Mouse (Mus musculus) gastrocnemius, postnatal 25 days (tissue): ENCODE results near the gene Rnf115. TPM values are rescaled to one million over a fixed set of nuclear protein-coding genes. Genes with fewer than 3 reads are reported as not detected.
"Not testable (repeated sequence)": the region's sequence is repeated elsewhere in the genome, so short reads cannot be mapped to it uniquely, and the experiment has no call there.

ENCODE experiments used
- DNase-seq: peaks from one replicate; pipeline ENCODE4 v3.0.0; 2022
- long read RNA-seq, 2 experiments: library from polyadenylated mRNA; stranded (forward); transcript quantifications; one replicate each; pipeline ENCODE4 v2.0.0; 2021
- total RNA-seq, 2 experiments: library from RNA; stranded (reverse); gene quantifications; 1 replicate in 1 of 2; 2 replicates in 1 of 2; pipeline ENCODE4 v1.2.3; 2021

Gene Rnf115
- total RNA-seq: 100 to 1,000 TPM in 1 of 2 experiments, 10 to 100 TPM in 1; 87.8 to 109 TPM
- long read RNA-seq, experiment 1, partial matches to known transcripts: 51 of 92 reads
- long read RNA-seq, experiment 1, other reads (novel, unspliced or antisense): 38 of 92 reads
- long read RNA-seq, experiment 2, transcript Rnf115-201 (9 exons, 2,209 nt): major isoform, 9 of 105 reads
- long read RNA-seq, experiment 2, partial matches to known transcripts: 62 of 105 reads
- long read RNA-seq, experiment 2, other reads (novel, unspliced or antisense): 34 of 105 reads

DNA sequence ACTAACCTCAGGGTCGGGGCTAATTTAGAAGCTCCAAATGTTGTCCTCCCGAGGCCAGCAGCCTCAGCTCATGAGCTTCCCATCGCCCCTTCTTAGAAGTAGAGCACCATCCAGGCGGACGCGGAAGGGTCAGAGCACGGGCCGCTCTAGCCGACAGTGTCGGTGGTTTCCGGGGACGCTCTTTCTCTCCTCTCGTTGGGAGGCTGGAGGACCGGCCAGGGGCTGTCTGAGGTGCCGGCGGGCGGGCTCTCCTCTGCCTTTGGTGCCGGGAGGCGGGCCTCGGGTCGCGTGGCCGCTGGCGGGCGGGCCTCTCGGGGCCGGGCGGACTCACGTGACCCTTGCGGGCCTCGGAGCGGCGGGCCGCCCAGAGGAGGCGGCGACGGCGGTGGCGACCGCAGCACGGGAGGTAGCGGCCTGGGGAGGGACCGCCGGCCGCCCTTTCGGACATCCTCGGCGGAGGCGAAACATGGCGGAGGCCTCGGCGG, at the start of gene Rnf115, which contains the start of gene Polr3c:
TSS of gene Rnf115 (plus strand) at position 322 of the 485 bp plus-strand sequence.
TSS of gene Polr3c (minus strand) at position 286 of the 485 bp plus-strand sequence.
- peak; percentile 98 for DNase-seq

DNA sequence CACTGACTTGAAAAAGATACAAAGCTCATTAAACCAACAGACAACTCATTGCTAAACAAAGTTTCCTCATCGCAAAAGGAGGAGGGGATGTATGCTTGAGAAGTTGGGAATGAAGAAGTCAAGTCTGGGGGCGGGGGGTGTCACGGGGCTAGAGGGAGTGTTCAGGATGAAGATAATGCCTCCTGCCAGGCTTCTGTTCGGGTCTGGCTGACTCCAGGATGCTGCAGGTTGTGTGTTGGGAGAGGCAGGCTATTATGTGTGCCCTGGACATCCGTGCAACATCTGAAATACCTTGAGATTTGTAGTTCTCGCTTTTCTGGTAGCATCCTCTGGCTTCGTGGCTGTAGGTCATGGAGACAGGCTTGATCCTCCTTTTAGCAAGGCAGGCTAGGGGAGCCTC, 49.0 kb upstream of the Rnf115 start:
- no peak for DNase-seq

DNA sequence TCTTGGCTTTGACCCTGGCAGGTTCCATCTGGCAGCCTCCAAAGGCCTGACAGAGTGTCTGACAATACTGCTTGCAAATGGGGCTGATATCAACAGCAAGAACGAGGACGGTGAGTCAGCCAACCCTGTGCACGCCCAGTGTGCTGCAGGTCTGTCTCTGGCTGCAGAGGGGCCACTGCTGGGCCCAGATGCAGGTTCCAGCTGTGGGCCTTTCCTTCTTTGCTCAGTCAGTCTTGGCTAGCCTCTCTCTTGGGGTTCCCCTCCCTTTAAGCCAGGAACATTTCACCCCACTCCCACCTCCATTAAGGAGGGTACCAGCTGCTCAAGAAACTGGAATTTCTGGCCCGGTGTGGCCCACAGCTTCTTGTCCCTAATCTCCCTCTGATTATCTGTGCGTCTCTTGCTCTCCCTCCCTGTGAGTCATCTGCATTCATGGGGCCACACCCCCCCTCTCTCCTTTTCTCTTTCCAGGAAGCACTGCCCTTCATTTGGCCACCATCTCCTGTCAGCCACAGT, 48.2 kb upstream of the Rnf115 start:
- no peak for DNase-seq

DNA sequence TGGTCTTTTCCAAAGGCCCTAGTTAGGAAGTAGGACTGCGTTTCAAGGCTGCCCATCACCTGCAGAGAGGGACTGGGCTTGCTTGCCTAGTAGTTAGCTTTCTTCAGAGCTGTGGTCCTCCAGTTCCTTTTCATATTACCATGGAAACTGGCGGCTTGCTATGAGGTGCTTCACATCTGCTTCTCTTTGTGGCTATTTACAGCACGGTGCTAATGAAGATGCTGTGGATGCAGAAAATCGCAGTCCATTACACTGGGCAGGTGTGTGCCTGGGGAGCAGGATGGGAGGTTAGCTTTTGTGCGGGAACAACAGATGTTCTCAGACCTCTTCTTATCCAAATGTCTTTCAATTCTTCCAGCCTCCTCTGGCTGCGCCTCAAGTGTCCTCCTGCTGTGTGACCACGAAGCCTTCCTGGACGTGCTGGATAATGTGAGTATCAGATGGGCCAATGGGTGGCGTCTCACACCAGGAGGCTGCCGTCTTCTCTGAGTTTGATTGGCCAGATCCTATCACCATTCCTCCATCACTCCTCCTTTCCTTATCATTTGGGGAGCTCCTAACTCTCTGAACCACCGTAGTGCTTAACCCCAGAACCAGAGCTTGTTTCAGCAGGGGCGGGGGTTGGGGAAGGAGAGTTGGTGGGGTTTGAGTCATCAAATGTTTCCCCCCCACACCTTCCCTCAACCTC, 47.1 kb upstream of the Rnf115 start:
- DNase-seq: no peak

DNA sequence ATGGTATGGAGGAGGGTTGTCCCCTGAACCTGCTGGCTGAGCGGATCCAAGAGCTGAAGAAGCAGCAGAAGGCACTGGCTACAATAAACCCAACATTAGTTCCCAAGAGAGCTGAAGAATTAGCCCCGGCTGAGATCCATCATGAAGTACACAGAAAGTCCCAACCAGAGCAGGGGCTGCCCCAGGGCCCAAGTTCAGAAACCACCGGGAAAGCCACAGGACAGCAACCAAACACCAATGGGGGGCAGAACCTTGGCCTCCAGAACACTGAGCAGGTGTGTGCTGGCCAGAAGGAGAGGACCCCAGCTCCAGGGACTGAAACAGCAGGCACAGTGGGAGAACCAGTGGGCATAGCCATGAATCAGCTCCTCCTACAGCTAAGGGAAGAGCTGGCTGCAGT, 44.0 kb upstream of the Rnf115 start:
- no peak for DNase-seq

DNA sequence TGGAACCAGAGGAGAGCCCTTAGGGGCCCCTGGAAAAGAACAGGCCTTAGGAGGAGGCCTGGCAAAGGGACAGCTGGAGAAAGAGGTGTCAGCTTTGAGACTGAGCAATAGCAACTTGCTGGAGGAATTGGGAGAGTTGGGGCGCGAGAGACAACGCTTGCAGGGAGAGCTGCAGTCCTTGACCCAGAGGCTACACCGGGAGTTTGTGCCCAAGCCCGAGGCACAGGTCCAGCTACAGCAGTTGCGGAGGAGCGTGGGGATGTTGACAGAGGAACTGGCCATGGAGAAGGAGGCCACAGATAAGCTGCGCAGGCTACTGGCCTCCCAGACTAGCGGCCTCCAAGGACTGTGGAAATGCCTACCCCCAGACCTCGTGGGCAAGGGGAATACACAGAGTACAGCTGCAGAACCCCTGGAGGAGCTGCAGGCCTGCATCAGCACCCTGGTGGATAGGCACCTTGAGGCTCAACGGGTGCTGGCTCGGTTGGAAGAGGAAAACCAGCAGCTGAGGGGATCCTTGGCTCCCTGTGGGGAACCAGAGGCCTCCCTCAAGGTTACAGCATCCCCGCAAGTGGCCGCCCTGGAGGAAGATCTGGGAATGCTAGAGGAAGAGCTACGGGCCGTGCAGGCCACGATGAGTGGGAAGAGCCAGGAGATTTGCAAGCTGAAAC, 43.2 kb upstream of the Rnf115 start:
- DNase-seq: no peak

DNA sequence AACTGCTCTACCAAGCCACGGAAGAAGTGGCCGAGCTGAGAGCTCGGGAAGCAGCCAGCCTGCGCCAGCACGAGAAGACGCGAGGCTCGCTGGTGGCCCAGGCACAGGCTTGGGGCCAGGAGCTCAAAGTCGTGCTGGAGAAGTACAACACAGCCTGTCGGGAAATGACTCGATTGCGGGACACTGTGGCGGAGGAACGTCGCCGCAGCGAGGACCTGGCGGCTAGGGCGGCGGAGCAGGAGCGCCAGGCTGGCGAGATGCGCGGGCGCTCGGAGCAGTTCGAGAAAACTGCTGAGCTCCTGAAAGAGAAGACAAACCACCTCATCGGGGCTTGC, 42.7 kb upstream of the Rnf115 start:
- DNase-seq: no peak

DNA sequence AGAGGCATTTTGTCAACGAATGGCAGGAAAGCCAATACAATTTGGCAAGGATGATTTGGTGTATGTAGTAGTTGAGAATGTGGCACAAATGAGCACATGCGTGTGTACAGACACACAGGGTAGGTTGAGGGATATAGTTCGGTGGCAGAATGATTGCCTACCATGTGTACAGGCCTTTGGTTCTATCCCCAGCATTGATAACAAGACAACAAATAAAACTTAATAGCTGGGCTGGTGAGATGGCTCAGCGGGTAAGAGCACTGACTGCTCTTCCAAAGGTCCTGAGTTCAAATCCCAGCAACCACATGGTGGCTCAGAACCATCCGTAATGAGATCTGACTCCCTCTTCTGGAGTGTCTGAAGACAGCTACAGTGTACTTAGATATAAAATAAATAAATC, 41.4 kb upstream of the Rnf115 start:
- not testable (repeated sequence) for DNase-seq

DNA sequence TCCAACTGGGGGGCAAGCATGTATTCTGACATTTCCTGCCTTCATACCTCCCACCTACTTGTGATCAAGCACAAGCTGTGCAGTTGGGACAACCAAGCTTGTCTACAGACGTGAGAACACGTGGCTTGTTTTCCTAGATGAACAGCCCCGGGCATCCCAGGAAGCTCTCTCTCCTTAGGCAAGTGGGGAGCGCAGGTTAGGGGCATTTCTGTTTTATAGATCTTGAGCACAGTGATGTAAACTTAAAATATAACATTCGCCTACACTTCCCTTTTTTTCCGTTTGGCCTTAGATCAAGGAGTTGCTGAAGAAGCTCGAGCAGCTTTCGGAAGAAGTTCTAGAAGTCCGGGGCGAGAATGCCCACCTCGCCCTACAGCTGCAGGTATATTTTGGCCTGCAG, 38.6 kb upstream of the Rnf115 start:
- DNase-seq: no peak

DNA sequence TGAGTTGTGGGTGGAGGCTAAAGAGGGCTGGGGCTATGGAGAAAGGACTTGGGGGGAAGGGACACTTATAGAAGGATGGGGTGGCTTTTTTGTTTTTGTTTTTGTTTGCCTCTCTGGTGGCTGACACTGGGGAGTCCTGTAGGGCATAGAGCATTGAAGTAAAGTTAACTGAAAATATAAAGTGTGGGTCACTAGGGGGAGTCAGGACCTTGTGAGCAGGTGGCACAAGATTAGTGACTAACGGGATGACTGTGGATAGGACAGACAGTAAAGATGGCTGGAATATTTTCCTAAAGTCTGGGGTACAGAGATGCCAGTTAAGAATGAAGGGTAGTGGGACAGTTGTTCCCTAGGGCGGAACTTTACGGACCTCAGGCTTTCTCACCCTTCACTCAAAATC, 37.2 kb upstream of the Rnf115 start:
- no peak for DNase-seq

DNA sequence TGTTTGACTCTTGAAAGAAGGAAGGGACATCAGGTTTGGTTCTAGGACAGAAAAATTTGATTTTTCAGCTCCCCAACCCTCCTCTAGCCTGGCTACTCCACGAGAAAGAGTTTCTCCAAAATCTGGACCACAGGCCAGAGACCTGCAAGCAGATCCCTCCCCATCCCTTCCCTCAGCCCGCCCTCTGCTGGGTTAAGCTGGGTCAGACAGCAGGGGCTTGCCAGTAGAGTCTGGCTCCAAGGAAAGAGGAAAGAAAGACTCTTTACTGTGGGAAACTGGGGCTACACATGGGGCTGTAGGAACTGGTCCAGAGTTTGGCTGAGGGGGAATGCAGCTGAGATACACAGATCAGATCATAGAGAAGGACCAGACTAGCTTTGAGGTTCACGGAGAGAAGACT, 35.0 kb upstream of the Rnf115 start:
- peak; percentile 61 for DNase-seq

DNA sequence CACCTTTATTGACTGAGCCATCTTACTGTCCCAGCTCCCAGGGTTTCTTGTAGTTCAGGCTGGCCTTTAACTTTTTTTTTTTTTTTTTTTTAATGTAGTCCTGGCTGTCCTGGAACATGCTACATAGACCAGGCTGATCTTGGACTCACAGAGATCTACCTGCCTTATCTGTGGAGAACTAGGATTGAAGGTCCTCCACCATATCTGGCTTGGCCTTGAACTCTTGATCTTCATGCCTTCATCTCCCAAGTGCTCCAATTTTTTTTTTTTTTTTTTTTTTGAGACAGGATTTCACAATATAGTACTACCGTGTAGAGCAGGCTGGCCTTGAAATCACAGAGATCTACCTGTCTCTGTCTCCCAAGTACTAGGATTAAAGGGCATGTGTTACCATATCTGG, 33.9 kb upstream of the Rnf115 start:
- no peak for DNase-seq

DNA sequence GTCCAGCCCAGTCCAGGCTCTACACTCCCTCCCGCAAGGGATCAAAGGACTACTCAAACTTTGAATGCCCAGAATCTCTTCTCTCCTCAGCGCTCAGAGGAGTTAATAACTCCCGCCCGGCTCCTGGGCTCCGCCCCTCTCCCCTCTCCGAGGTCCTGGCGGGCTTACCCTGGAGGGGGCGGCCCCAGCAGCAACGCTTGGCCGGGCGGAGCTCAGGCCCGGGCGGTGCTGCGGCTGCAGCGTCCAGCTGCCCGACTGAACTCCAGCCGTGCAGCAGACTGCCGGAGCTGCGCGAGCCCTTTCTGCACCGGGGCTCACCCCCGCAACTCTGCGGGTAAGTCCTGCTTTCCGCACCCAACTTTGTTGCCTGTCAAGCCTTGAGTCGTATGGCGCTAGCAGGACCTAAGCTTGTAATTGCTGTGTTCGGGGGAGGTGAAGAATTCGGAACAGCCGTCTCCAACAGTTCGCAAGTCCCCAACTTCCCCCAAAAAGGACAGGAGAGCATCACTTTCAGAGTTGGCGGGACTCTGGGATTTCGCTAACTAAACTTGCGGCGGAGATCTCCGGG, 31.2 kb upstream of the Rnf115 start, which contains the start of gene Pias3:
TSS of gene Pias3 (plus strand) at position 187 of the 568 bp plus-strand sequence.
- DNase-seq: peak; percentile 88

DNA sequence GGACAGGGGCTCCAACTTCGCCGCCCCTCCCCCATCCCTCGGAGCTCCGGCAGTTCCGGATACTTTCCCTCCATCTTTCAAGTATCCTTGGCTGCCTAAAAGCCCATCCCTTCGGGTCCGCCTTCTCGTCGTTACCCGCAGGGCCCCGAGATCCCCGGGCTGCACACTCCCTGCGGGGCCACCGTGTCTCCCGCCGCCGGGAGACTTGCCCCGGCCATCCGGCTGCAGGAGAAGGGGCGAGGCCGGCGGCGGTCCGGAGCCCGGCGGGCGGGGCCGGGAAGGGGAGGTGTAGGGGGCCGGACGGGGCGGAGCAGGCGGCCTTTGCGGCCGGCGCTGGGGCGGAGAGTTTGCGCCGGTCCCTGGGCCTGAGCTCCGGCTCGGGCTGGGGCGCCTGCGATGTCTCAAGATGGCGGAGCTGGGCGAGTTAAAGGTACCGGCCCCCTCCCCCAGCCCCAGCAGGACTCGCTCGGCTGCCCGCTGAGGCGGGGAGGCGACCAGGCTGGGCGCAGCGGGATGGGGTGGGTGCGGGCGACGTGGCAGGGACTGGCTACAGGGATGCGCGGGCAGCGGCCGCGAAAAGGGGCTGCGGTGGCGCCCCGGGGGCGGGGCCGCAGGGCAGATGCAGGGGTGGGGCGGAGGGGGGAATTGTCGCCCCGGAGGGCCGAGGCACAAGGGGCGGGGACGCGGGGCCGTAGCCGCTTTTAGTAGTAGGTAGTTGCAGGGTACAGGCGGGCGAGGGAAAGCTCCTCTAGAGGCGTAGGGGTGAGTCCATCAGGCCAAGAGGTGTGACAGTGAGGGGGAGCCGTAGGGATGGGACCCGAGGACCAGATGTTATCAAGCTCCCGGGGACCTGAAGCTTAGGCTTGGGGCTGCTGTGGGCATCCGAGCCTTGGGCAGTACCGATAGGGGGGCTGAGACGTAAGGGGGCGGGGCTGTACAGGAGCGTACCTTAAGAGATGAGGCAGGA, 30.4 kb upstream of the Rnf115 start:
- peak; percentile 94 for DNase-seq

DNA sequence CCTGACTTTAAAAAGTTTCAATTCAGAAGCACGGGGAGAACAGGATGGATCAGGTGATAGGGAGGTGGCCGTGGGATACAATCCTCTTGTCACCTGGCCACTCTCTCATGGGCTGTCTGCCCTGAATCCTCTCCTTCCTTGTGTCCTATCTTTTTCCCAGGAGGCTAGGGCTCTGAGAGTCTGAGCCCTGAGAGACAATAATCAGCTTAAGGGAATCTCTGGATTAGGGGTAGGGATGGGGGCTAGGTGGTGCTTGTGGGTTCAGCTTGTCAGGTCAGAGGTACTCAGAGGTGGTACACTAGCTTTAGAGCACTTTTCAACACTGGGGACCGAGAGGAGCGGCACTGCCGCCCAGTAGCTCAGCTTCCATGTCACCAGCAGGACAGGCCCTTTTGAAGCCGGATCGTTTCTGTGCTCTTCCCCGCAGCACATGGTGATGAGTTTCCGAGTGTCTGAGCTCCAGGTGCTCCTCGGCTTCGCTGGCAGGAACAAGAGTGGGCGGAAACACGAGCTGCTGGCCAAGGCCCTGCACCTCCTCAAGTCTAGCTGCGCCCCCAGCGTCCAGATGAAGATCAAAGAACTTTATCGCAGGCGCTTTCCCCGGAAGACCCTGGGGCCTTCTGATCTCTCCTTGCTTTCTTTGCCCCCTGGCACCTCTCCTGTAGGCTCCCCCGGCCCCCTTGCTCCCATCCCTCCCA, 28.3 kb upstream of the Rnf115 start:
- no peak for DNase-seq

DNA sequence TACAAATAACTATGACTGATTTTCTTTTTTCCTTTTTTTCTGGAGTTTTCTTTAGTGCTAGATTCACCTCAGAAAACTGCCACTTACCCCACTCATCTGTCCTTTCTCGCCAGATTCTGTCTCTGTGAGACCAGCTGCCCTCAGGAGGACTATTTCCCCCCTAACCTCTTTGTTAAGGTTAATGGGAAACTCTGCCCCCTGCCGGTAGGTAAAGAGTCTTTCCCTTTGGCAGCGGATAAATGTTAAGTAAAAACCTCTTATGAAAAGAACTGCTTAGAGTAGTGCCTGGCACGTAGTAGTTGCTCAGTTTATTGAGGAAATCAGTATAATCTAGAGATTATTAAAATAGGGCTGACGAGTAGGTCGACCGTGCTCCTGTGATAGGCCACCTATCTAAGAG, 27.1 kb upstream of the Rnf115 start:
- no peak for DNase-seq

DNA sequence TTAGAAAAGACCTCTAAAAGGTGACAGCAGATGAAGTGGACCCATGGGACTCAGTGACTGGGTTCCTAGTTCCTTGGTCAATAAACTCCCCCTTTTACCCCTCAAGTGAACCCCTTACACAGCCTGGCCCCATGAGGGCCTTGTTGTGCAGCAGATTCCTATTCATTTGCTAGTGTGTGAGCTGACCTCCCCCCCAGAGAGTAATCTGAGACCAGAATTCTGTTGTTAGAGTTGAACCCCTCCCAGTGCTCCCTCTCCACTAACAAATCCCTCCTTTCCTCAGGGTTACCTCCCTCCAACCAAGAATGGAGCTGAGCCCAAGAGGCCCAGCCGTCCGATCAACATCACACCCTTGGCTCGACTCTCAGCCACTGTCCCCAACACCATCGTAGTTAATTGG, 26.5 kb upstream of the Rnf115 start:
- DNase-seq: no peak

DNA sequence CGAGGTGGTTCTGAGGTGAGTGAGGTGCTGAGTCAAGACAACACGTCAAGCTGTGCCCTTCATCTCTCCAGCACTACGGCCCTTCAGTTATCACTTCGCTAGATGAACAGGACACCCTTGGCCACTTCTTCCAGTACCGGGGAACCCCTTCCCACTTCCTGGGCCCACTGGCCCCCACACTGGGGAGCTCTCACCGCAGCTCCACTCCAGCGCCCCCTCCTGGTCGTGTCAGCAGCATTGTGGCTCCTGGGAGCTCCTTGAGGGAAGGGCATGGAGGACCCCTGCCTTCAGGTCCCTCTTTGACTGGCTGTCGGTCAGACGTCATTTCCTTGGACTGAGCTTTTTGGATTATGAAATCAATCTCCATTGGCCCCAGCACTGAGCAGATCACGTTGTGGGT, 22.7 kb upstream of the Rnf115 start:
- DNase-seq: no peak

DNA sequence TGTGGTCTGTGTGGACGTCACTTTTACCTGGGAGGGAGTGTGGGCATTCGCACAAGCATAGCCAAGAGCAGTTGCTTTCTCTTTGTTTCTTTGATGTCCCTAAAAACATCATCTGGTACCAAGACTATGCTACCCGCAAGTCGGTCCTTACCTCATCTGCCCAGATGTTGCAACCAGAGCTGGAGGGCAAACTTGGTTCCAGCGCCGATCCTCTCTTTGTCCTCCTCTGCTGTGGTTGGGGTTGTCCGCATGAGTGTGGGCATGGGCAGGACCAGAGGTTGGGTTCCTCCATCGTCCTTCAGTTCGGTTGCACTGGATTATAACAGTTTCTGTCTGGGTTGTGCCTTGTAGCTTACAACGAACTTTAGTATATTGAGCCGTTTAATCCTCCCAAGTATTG, 21.2 kb upstream of the Rnf115 start:
- no peak for DNase-seq

DNA sequence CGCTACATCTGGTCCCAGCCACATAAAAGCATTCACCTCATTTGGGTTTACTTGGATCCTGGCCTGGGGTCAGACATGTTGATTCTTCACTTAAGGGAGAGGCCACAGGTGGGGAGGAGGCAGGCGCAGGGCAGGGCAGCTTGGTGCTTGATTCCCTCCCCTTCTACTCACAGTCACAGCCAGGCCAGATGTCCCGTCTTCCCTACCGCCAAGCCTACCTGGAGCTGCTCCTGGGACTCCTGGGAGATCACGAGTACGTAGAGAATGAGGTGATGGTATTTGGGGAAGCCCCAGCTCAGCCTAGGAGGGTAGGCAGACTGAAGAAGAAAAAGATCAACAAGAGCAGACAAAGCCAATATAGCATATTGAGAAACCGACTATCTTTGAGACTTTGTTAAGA, 20.5 kb upstream of the Rnf115 start:
- no peak for DNase-seq
